Mouse (Mus musculus): Measurements from ENCODE around the gene Zdhhc16. TPM values are rescaled to one million over a fixed set of nuclear protein-coding genes. Genes with fewer than 3 reads are reported as not detected.

The Zdhhc16 gene
- polyA plus RNA-seq, 1 experiment = 89.8 TPM

- no peak for TF ChIP-seq CTCF (IDR thresholded peaks at IDR 0.05; ENCODE audit: borderline replicate concordance, insufficient read depth, low read length)
- no peak for TF ChIP-seq POLR2A (IDR thresholded peaks at IDR 0.05; ENCODE audit: low read depth, low read length)
- no peak overlapping the region for H3K4me3 ChIP-seq (ENCODE audit: insufficient read depth, low read length)
- no peaks in the 10 kb centered on the region for H3K4me1 ChIP-seq (ENCODE audit: control insufficient read depth, insufficient read depth, low read length)
- no peak overlapping the region for H3K27ac ChIP-seq (ENCODE audit: insufficient read depth, low read length)
Measured at GRCm38 (mm10) chr19:41943841-41944240, 10.6 kb downstream of the Zdhhc16 start.

GRCm38 (mm10) chr19:41952287-41952686, 19.0 kb downstream of the Zdhhc16 start:
- no peaks in the 10 kb centered on the region for H3K4me1 ChIP-seq (ENCODE audit: control insufficient read depth, insufficient read depth, low read length)
- H3K27ac ChIP-seq (ENCODE audit: insufficient read depth, low read length) = no peak overlapping the region
- H3K4me3 ChIP-seq (ENCODE audit: insufficient read depth, low read length) = no peak overlapping the region
- TF ChIP-seq POLR2A (IDR thresholded peaks at IDR 0.05; ENCODE audit: low read depth, low read length) (no peak), CTCF (IDR thresholded peaks at IDR 0.05; ENCODE audit: borderline replicate concordance, insufficient read depth, low read length) (no peak)

- TF ChIP-seq CTCF (IDR thresholded peaks at IDR 0.05; ENCODE audit: borderline replicate concordance, insufficient read depth, low read length) = no peak
- no peak for TF ChIP-seq POLR2A (IDR thresholded peaks at IDR 0.05; ENCODE audit: low read depth, low read length)
- Histone ChIP-seq H3K27ac (ENCODE audit: insufficient read depth, low read length) (no peak overlapping the region), H3K4me3 (ENCODE audit: insufficient read depth, low read length) (no peak overlapping the region), H3K4me1 (ENCODE audit: control insufficient read depth, insufficient read depth, low read length) (no peaks in the 10 kb centered on the region)
Measured at GRCm38 (mm10) chr19:41953574-41953973, 20.3 kb downstream of the Zdhhc16 start.

GRCm38 (mm10) chr19:41969618-41970017, 36.3 kb downstream of the Zdhhc16 start:
- H3K4me1 ChIP-seq (ENCODE audit: control insufficient read depth, insufficient read depth, low read length) = no peaks in the 10 kb centered on the region; the same call in 1 of the 2 replicates
- no peak overlapping the region for H3K27ac ChIP-seq (ENCODE audit: insufficient read depth, low read length)
- no peak overlapping the region for H3K4me3 ChIP-seq (ENCODE audit: insufficient read depth, low read length)
- TF ChIP-seq POLR2A (IDR thresholded peaks at IDR 0.05; ENCODE audit: low read depth, low read length) (no peak), CTCF (IDR thresholded peaks at IDR 0.05; ENCODE audit: borderline replicate concordance, insufficient read depth, low read length) (no peak)

- Histone ChIP-seq H3K4me3 (ENCODE audit: insufficient read depth, low read length) (no peak overlapping the region), H3K27ac (ENCODE audit: insufficient read depth, low read length) (no peak overlapping the region), H3K4me1 (ENCODE audit: control insufficient read depth, insufficient read depth, low read length) (peaks cover 2% of the 10 kb centered on the region; the same call in 1 of the 2 replicates)
- TF ChIP-seq CTCF (IDR thresholded peaks at IDR 0.05; ENCODE audit: borderline replicate concordance, insufficient read depth, low read length) (no peak), POLR2A (IDR thresholded peaks at IDR 0.05; ENCODE audit: low read depth, low read length) (no peak)
Measured at GRCm38 (mm10) chr19:41973891-41974794, 40.9 kb downstream of the Zdhhc16 start.

- Histone ChIP-seq H3K4me1 (ENCODE audit: control insufficient read depth, insufficient read depth, low read length) (peaks cover 2% of the 10 kb centered on the region; the same call in 1 of the 2 replicates), H3K4me3 (ENCODE audit: insufficient read depth, low read length) (peak overlapping the region; percentile 78), H3K27ac (ENCODE audit: insufficient read depth, low read length) (peak overlapping the region; percentile 78)
- TF ChIP-seq CTCF (IDR thresholded peaks at IDR 0.05; ENCODE audit: borderline replicate concordance, insufficient read depth, low read length) (no peak), POLR2A (IDR thresholded peaks at IDR 0.05; ENCODE audit: low read depth, low read length) (peak; percentile 42; the same call in 1 of the 2 replicates)
Measured at GRCm38 (mm10) chr19:41980422-41980818, 47.1 kb downstream of the Zdhhc16 start.

- peak within 1 kb of the TSS; percentile 84 for H3K4me3 ChIP-seq (ENCODE audit: insufficient read depth, low read length)
- peaks cover 2% of the 10 kb centered on the region; the same call in 1 of the 2 replicates for H3K4me1 ChIP-seq (ENCODE audit: control insufficient read depth, insufficient read depth, low read length)
- no peak; the same call in 1 of the 2 replicates for TF ChIP-seq CTCF (IDR thresholded peaks at IDR 0.05; ENCODE audit: borderline replicate concordance, insufficient read depth, low read length)
- TF ChIP-seq POLR2A (IDR thresholded peaks at IDR 0.05; ENCODE audit: low read depth, low read length) = peak; percentile 91
- H3K27ac ChIP-seq (ENCODE audit: insufficient read depth, low read length) = peak within 1 kb of the TSS; percentile 78
Measured at GRCm38 (mm10) chr19:41980819-41981594, 47.7 kb downstream of the Zdhhc16 start, which contains the start of gene Mms19. Gene Mms19, minus strand, starts transcription at chr19:41981157.

GRCm38 (mm10) chr19:41981595-41981927, 48.3 kb downstream of the Zdhhc16 start, which contains the start of gene Ubtd1:
Gene Ubtd1, plus strand, starts transcription at chr19:41981763.
- TF ChIP-seq CTCF (IDR thresholded peaks at IDR 0.05; ENCODE audit: borderline replicate concordance, insufficient read depth, low read length) = no peak
- peak; percentile 76 for TF ChIP-seq POLR2A (IDR thresholded peaks at IDR 0.05; ENCODE audit: low read depth, low read length)
- Histone ChIP-seq H3K4me1 (ENCODE audit: control insufficient read depth, insufficient read depth, low read length) (peaks cover 2% of the 10 kb centered on the region; the same call in 1 of the 2 replicates), H3K4me3 (ENCODE audit: insufficient read depth, low read length) (peak within 1 kb of the TSS; percentile 84), H3K27ac (ENCODE audit: insufficient read depth, low read length) (peak within 1 kb of the TSS; percentile 78)

GRCm38 (mm10) chr19:41981931-41982790, 48.9 kb downstream of the Zdhhc16 start:
- H3K4me1 ChIP-seq (ENCODE audit: control insufficient read depth, insufficient read depth, low read length) = peaks cover 2% of the 10 kb centered on the region; the same call in 1 of the 2 replicates
- H3K27ac ChIP-seq (ENCODE audit: insufficient read depth, low read length) = peak overlapping the region; percentile 64
- H3K4me3 ChIP-seq (ENCODE audit: insufficient read depth, low read length) = peak overlapping the region; percentile 84
- TF ChIP-seq POLR2A (IDR thresholded peaks at IDR 0.05; ENCODE audit: low read depth, low read length) = no peak
- no peak for TF ChIP-seq CTCF (IDR thresholded peaks at IDR 0.05; ENCODE audit: borderline replicate concordance, insufficient read depth, low read length)
